Mouse (Mus musculus) midbrain, embryonic 14.5 days (tissue): ENCODE results near the gene Wdr38. TPM values are rescaled to one million over a fixed set of nuclear protein-coding genes. Genes with fewer than 3 reads are reported as not detected.

Source experiments
- ATAC-seq: fragments of 200-750 bp; cut with Nextera tagmentation; 2 replicates; pipeline ENCODE4 v1.8.0; 2017; ENCODE audit warnings: moderate number of reproducible peaks, moderate library complexity; ENCODE audit not compliant: low FRiP score, low TSS enrichment
- DNase-seq: peaks from one replicate; pipeline ENCODE4 v3.0.0-alpha.2; 2015
- H3K27ac ChIP-seq: fragments of 300-500 bp; sonication (generic); replicated peaks from 2 replicates; pipeline ENCODE4 v1.5.1; 2014; ENCODE audit warnings: mild to moderate bottlenecking, low read depth, low read length, moderate library complexity
- H3K27me3 ChIP-seq: fragments of 300-500 bp; sonication (generic); 2 replicates; pipeline ENCODE4 v1.6.1; 2014; ENCODE audit warnings: low read length, control low read depth, mixed read lengths; ENCODE audit not compliant: control insufficient read depth, insufficient read depth
- H3K36me3 ChIP-seq: fragments of 300-500 bp; sonication (generic); 2 replicates; pipeline ENCODE4 v1.6.1; 2014; ENCODE audit warnings: low read length, control low read depth; ENCODE audit not compliant: control insufficient read depth, insufficient read depth
- H3K4me1 ChIP-seq: fragments of 300-500 bp; sonication (generic); 2 replicates; pipeline ENCODE4 v1.6.1; 2014; ENCODE audit warnings: mild to moderate bottlenecking, antibody characterized with exemption, low read length, control low read depth; ENCODE audit not compliant: control insufficient read depth, insufficient read depth
- H3K4me2 ChIP-seq: fragments of 300-500 bp; sonication (generic); 2 replicates; pipeline ENCODE4 v1.6.1; 2014; ENCODE audit warnings: mild to moderate bottlenecking, low read length, moderate library complexity
- H3K4me3 ChIP-seq: fragments of 300-500 bp; sonication (generic); replicated peaks from 2 replicates; pipeline ENCODE4 v1.5.1; 2014; ENCODE audit warnings: low read depth, low read length
- H3K9ac ChIP-seq: fragments of 300-500 bp; sonication (generic); replicated peaks from 2 replicates; pipeline ENCODE4 v1.6.1; 2014; ENCODE audit warnings: mild to moderate bottlenecking, low read length, moderate library complexity
- H3K9me3 ChIP-seq: fragments of 300-500 bp; sonication (generic); 2 replicates; pipeline ENCODE4 v1.6.1; 2016; ENCODE audit warnings: low read length, control low read depth, mixed read lengths; ENCODE audit not compliant: control insufficient read depth
- WGBS: fragments of 180-500 bp; shearing (Covaris S2); extraction: QIAGEN DNeasy Blood & Tissue Kit; methylation state at CpG from one replicate; pipeline ENCODE4 v1.1.7; 2014; 5-methylcytosine and 5-hydroxymethylcytosine counted together
- polyA plus RNA-seq: library from polyadenylated mRNA; unstranded; fragments of >200 nt; fragmentation: Nextera tagmentation; extraction: Ambion mirVana; gene quantifications from 2 replicates; pipeline ENCODE4 v1.2.1, GENCODE M21; 2014

The Wdr38 gene
- polyA plus RNA-seq, 1 experiment from 2014 or later, result 1.4 TPM

DNA sequence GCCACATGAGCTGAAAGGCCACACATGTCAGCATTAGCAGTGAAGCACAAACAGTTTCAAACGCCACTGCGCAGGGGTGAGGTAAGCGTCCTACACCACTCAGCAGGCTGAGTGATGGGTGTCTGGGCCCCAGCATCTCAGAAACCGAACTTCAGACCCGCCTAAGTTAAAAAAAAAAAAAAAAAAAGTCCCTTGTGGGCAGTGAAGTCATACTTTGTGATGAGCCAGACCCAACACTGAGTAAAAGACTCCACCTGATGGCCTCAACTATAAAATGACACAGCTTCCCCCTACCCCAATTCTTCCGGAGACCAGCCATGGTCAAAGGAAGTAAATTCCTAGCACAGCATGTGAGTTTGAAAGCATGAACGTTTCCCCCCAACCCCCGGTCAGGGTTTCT, 5.8 kb downstream of the Wdr38 start:
- WGBS, result 64% methylated on average over 8 of the region's 8 CpGs
- ATAC-seq (no peak), DNase-seq (no peak)
- no peak overlapping the region for H3K9ac ChIP-seq
- peaks cover 43% of the 10 kb centered on the region for H3K36me3 ChIP-seq
- no peaks in the 10 kb centered on the region for H3K9me3 ChIP-seq
- no peaks in the 10 kb centered on the region for H3K27me3 ChIP-seq
- H3K27ac ChIP-seq, result no peak overlapping the region
- H3K4me3 ChIP-seq, result 0 out of 2 replicates have a peak overlapping the region, but pooled peaks have one; percentile 7
- peaks cover 27% of the 10 kb centered on the region for H3K4me1 ChIP-seq
- H3K4me2 ChIP-seq, result peak overlapping the region; percentile 94

DNA sequence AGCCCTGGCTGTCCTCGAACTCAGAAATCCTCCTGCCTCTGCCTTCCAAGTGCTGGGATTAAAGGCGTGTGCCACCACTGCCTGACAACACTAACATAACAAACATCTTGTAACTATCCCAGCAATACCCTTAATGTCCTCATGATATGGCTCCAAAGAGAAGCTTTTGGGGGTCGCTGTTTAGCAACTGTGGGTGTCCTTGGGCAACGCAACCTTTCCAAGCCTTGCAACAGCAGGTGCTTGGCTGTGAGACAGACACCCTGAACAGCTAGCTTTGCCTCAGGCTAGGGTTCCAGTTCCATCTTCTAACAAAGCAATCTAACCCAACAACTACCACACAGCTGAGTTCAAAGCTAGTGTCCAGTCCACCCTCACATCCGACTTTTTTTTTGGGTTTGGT, 6.2 kb downstream of the Wdr38 start:
- H3K9ac ChIP-seq, result peak overlapping the region; percentile 88; the same call in 1 of the 2 replicates
- no peaks in the 10 kb centered on the region for H3K9me3 ChIP-seq
- peak overlapping the region; percentile 94 for H3K4me2 ChIP-seq
- H3K4me1 ChIP-seq, result peaks cover 28% of the 10 kb centered on the region
- H3K27me3 ChIP-seq, result no peaks in the 10 kb centered on the region
- peak overlapping the region; percentile 58 for H3K4me3 ChIP-seq
- no peak for ATAC-seq
- H3K36me3 ChIP-seq, result peaks cover 43% of the 10 kb centered on the region
- 75% methylated on average over 5 of the region's 5 CpGs for WGBS
- H3K27ac ChIP-seq, result no peak overlapping the region
- no peak for DNase-seq

DNA sequence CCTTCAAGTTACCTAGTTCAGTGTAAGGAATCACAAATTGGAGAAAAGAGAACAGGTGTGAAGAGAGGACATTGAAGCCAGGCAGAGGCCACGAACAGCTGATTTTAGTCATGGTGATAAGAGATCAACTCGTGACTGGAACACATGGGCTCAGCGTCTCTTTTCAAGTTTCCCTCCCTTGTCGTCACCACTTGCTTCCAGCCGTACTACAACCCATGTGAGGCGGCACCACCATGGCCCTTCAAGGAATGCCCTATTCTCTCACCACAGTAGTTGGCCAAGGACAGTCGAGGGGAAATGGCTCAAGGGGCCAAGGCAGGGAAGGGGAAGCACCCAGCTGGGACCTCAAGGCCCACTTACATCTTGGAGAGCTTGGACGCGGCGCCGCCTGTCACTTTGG, 7.1 kb downstream of the Wdr38 start:
- Histone ChIP-seq H3K36me3 (peaks cover 43% of the 10 kb centered on the region), H3K9me3 (no peaks in the 10 kb centered on the region), H3K9ac (peak overlapping the region; percentile 88), H3K4me3 (peak overlapping the region; percentile 58), H3K27ac (peak overlapping the region; percentile 87), H3K27me3 (no peaks in the 10 kb centered on the region), H3K4me2 (peak overlapping the region; percentile 94), H3K4me1 (peaks cover 36% of the 10 kb centered on the region)
- DNase-seq (peak; percentile 49), ATAC-seq (0 out of 2 replicates have a peak, but pooled peaks have one; percentile 0)
- 0% methylated on average over 11 of the region's 11 CpGs for WGBS

GRCm38 (mm10) chr2:39004880-39005435, 7.7 kb downstream of the Wdr38 start, which contains the start of gene Arpc5l:
Arpc5l (plus strand) TSS chr2:39005348.
- peak within 1 kb of the TSS; percentile 88 for H3K9ac ChIP-seq
- ATAC-seq, result peak; percentile 90
- under 1% methylated on average over 58 of the region's 58 CpGs for WGBS
- peak; percentile 97 for DNase-seq
- H3K4me3 ChIP-seq, result peak within 1 kb of the TSS; percentile 58
- peaks cover 41% of the 10 kb centered on the region for H3K4me1 ChIP-seq
- H3K27ac ChIP-seq, result peak within 1 kb of the TSS; percentile 87
- H3K36me3 ChIP-seq, result peaks cover 37% of the 10 kb centered on the region
- no peaks in the 10 kb centered on the region for H3K9me3 ChIP-seq
- no peaks in the 10 kb centered on the region for H3K27me3 ChIP-seq
- peak within 1 kb of the TSS; percentile 94 for H3K4me2 ChIP-seq

DNA sequence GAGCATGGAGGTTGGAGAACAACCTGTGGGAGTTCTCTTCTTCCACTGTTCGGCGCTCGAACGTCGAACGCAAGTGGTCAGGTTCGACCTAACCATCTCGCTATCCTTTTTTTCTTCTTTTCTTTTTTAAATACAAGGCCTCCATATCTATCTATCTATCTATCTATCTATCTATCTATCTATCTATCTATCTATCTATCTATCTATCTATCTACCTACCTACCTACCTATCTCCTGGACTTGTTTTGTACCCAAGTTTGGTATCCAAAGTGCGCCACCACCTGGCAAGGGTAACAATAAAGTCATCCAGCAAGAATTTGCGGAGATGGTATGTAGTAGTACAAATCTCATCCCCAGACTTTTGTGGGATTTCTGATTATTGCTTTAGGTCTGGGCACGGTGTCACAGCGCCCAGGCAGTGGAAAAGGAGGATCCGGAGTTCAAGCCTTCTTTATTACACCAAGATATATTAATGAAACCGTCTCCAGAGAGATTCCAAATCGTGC, 8.4 kb downstream of the Wdr38 start, which contains the start of gene Rpl35:
Gene Rpl35 (minus strand): TSS at position 51 of the 506 bp plus-strand sequence.
- peak within 1 kb of the TSS; percentile 58 for H3K4me3 ChIP-seq
- H3K9ac ChIP-seq, result peak within 1 kb of the TSS; percentile 88
- H3K4me1 ChIP-seq, result peaks cover 41% of the 10 kb centered on the region

GRCm38 (mm10) chr2:39006149-39006730, 9.0 kb downstream of the Wdr38 start:
- H3K27me3 ChIP-seq, result no peaks in the 10 kb centered on the region
- H3K9ac ChIP-seq, result no peak overlapping the region
- no peak for DNase-seq
- peaks cover 27% of the 10 kb centered on the region for H3K36me3 ChIP-seq
- peaks cover 41% of the 10 kb centered on the region for H3K4me1 ChIP-seq
- 90% methylated on average over 14 of the region's 14 CpGs for WGBS
- peak overlapping the region; percentile 94 for H3K4me2 ChIP-seq
- no peak for ATAC-seq
- H3K4me3 ChIP-seq, result peak overlapping the region; percentile 58
- H3K27ac ChIP-seq, result no peak overlapping the region
- H3K9me3 ChIP-seq, result no peaks in the 10 kb centered on the region

More for the DNA sequence above, 8.4 kb downstream of the Wdr38 start, which contains the start of gene Rpl35:
- Histone ChIP-seq H3K4me2 (peak within 1 kb of the TSS; percentile 94), H3K27ac (peak within 1 kb of the TSS; percentile 87), H3K9me3 (no peaks in the 10 kb centered on the region), H3K36me3 (peaks cover 30% of the 10 kb centered on the region), H3K27me3 (no peaks in the 10 kb centered on the region)
- whole genome bisulfite sequencing, result 15% methylated on average over 15 of the region's 15 CpGs
- ATAC-seq (no peak), DNase-seq (no peak)

GRCm38 (mm10) chr2:39007865-39008264, 10.6 kb downstream of the Wdr38 start:
- Histone ChIP-seq H3K9ac (peak overlapping the region; percentile 88), H3K4me3 (peak overlapping the region; percentile 68), H3K9me3 (no peaks in the 10 kb centered on the region), H3K27ac (peak overlapping the region; percentile 90), H3K4me2 (peak overlapping the region; percentile 96), H3K27me3 (no peaks in the 10 kb centered on the region), H3K4me1 (peaks cover 41% of the 10 kb centered on the region), H3K36me3 (peaks cover 18% of the 10 kb centered on the region)
- DNase-seq (peak; percentile 96), ATAC-seq (peak; percentile 88)
- WGBS, result under 1% methylated on average over 44 of the region's 44 CpGs

GRCm38 (mm10) chr2:39008350-39008851, 11.1 kb downstream of the Wdr38 start:
- under 1% methylated on average over 25 of the region's 25 CpGs for WGBS
- peaks cover 36% of the 10 kb centered on the region for H3K4me1 ChIP-seq

More at GRCm38 (mm10) chr2:39008350-39008851, 11.1 kb downstream of the Wdr38 start:
- peak overlapping the region; percentile 88 for H3K9ac ChIP-seq
- H3K9me3 ChIP-seq, result no peaks in the 10 kb centered on the region
- no peaks in the 10 kb centered on the region for H3K27me3 ChIP-seq
- peak overlapping the region; percentile 90 for H3K27ac ChIP-seq
- H3K4me2 ChIP-seq, result peak overlapping the region; percentile 96
- peak; percentile 48 for ATAC-seq
- peaks cover 19% of the 10 kb centered on the region for H3K36me3 ChIP-seq
- peak overlapping the region; percentile 68 for H3K4me3 ChIP-seq
- DNase-seq, result peak; percentile 52
